Mouse (Mus musculus): ENCODE measurements around the gene Gm1140. TPM values are rescaled to one million over a fixed set of nuclear protein-coding genes. Genes with fewer than 3 reads are reported as not detected.
"Not testable (repeated sequence)": the region's sequence is repeated elsewhere in the genome, so short reads cannot be mapped to it uniquely, and the experiment has no call there.

Gene Gm1140
- polyA plus RNA-seq (2014; fragmentation: Nextera tagmentation; extraction: Ambion mirVana): not detected in 2 replicates

DNA sequence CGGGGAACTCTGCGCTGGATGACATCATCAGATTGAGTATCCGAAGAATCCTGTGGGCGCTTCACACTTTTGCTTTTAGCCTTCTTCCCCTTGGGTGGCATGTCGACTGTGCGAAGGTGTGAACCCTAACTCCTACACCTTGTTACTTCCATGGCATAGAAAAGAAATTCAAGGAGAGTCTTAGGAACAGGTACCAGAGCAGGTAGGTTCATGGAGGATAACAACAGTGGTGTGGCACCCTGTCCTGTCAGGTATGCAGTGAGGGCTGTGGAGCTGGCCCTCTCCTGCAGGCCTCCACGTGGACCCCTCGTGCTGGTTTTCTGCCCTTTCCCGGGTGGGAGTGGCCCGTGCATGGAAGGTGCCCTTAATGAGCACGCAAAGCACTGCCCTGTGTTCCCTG is at the start of gene Gm1140:
Gene Gm1140 (minus strand): TSS at position 101 of the 400 bp plus-strand sequence.
- H3K27ac ChIP-seq (ENCODE audit: low read depth, low read length); H3K4me1 ChIP-seq (ENCODE audit: control insufficient read depth, insufficient read depth, low read length); H3K4me3 ChIP-seq (ENCODE audit: low read depth, low read length); H3K27me3 ChIP-seq (ENCODE audit: control insufficient read depth, insufficient read depth, low read length); H3K4me2 ChIP-seq (ENCODE audit: low read depth, low read length); H3K9ac ChIP-seq (replicated peaks; ENCODE audit: low read depth, low read length); H3K9me3 ChIP-seq (ENCODE audit: control insufficient read depth, low read length); H3K36me3 ChIP-seq (ENCODE audit: control insufficient read depth, insufficient read depth, low read length); ATAC-seq (ENCODE audit: low read depth): not testable (repeated sequence)
- 67% methylated on average over 5 of the region's 11 CpGs for WGBS

DNA sequence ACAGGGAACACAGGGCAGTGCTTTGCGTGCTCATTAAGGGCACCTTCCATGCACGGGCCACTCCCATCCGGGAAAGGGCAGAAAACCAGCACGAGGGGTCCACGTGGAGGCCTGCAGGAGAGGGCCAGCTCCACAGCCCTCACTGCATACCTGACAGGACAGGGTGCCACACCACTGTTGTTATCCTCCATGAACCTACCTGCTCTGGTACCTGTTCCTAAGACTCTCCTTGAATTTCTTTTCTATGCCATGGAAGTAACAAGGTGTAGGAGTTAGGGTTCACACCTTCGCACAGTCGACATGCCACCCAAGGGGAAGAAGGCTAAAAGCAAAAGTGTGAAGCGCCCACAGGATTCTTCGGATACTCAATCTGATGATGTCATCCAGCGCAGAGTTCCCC is 2.0 kb upstream of the Gm1140 start, which contains the start of gene Gm14692:
Gene Gm14692 (plus strand): TSS at position 301 of the 400 bp plus-strand sequence.
- not testable (repeated sequence) for H3K4me2 ChIP-seq (ENCODE audit: low read depth, low read length); H3K36me3 ChIP-seq (ENCODE audit: control insufficient read depth, insufficient read depth, low read length); ATAC-seq (ENCODE audit: low read depth); H3K27me3 ChIP-seq (ENCODE audit: control insufficient read depth, insufficient read depth, low read length); H3K4me1 ChIP-seq (ENCODE audit: control insufficient read depth, insufficient read depth, low read length); H3K27ac ChIP-seq (ENCODE audit: low read depth, low read length); H3K9me3 ChIP-seq (ENCODE audit: control insufficient read depth, low read length); H3K4me3 ChIP-seq (ENCODE audit: low read depth, low read length); H3K9ac ChIP-seq (replicated peaks; ENCODE audit: low read depth, low read length)
- WGBS: 79% methylated on average over 3 of the region's 10 CpGs

Other genes with a start within 250 kb of the Gm1140 start
- not detected in 2 replicates for gene Gm14692, start 2.1 kb upstream of the Gm1140 start, polyA plus RNA-seq (2014; fragmentation: Nextera tagmentation; extraction: Ambion mirVana)
- gene 4933436I01Rik, start 227.9 kb upstream of the Gm1140 start, polyA plus RNA-seq (2014; fragmentation: Nextera tagmentation; extraction: Ambion mirVana): not detected in 2 replicates